Mouse (Mus musculus) ES-Bruce4 (cell line): ENCODE measurements around the gene Ywhag. TPM values are rescaled to one million over a fixed set of nuclear protein-coding genes. Genes with fewer than 3 reads are reported as not detected.

ENCODE experiments used
- H3K27ac ChIP-seq: 2 replicates; pipeline ENCODE4 v1.5.1; 2012; ENCODE audit warnings: low read length, inconsistent platforms; ENCODE audit not compliant: insufficient read depth
- H3K27me3 ChIP-seq: 2 replicates; pipeline ENCODE4 v1.6.1; 2012; ENCODE audit warnings: mild to moderate bottlenecking, low read length, inconsistent platforms; ENCODE audit not compliant: control insufficient read depth, poor library complexity, insufficient read depth, severe bottlenecking
- H3K36me3 ChIP-seq: 2 replicates; pipeline ENCODE4 v1.6.1; 2012; ENCODE audit warnings: inconsistent platforms, mild to moderate bottlenecking, low read length, moderate library complexity; ENCODE audit not compliant: control insufficient read depth, poor library complexity, insufficient read depth, severe bottlenecking
- H3K4me1 ChIP-seq: one replicate; pipeline ENCODE4 v1.8.1; 2011; ENCODE audit warnings: low read length; ENCODE audit not compliant: control insufficient read depth, insufficient read depth
- H3K4me3 ChIP-seq: 2 replicates; pipeline ENCODE4 v1.5.1; 2011; ENCODE audit warnings: low read depth, mild to moderate bottlenecking, low read length
- H3K9ac ChIP-seq: 2 replicates; pipeline ENCODE4 v1.6.1; 2012; ENCODE audit warnings: low read depth, mild to moderate bottlenecking, inconsistent platforms; ENCODE audit not compliant: poor library complexity, severe bottlenecking
- H3K9me3 ChIP-seq: replicated peaks from 2 replicates; pipeline ENCODE4 v1.6.1; 2012; ENCODE audit warnings: mild to moderate bottlenecking, low read length, inconsistent platforms; ENCODE audit not compliant: control insufficient read depth, poor library complexity, insufficient read depth, severe bottlenecking
- CTCF ChIP-seq: IDR thresholded peaks from one replicate; pipeline ENCODE4 v1.8.1; 2011; ENCODE audit warnings: low read depth, low read length
- EP300 ChIP-seq: IDR thresholded peaks from 2 replicates; pipeline ENCODE4 v1.6.1; 2011; ENCODE audit warnings: low read depth, low read length; ENCODE audit not compliant: insufficient read depth
- POLR2A ChIP-seq: IDR thresholded peaks from one replicate; pipeline ENCODE4 v1.8.1; 2011; ENCODE audit warnings: low read length; ENCODE audit not compliant: insufficient read depth
- polyA plus RNA-seq: library from polyadenylated mRNA; stranded (reverse); fragments of >200 nt; gene quantifications from 2 replicates; pipeline ENCODE4 v1.2.4, GENCODE M21; 2011; ENCODE audit warnings: low read depth; ENCODE audit not compliant: missing spikeins, insufficient read depth, insufficient read length

Ywhag gene
- polyA plus RNA-seq, 1 experiment, result 372 TPM

GRCm38 (mm10) chr5:135957207-135957974, 23.0 kb upstream of the Ywhag start:
- H3K9ac ChIP-seq, result peak overlapping the region; percentile 79
- peak overlapping the region; percentile 42 for H3K4me3 ChIP-seq
- peaks cover 2% of the 10 kb centered on the region for H3K4me1 ChIP-seq
- TF ChIP-seq EP300 (peak; percentile 82; the same call in 1 of the 2 replicates), POLR2A (peak; percentile 20), CTCF (no peak)
- H3K27me3 ChIP-seq, result no peaks in the 10 kb centered on the region
- H3K9me3 ChIP-seq, result no peaks in the 10 kb centered on the region
- no peaks in the 10 kb centered on the region for H3K36me3 ChIP-seq
- H3K27ac ChIP-seq, result peak overlapping the region; percentile 100

- H3K9ac ChIP-seq, result peak overlapping the region; percentile 79
- peak overlapping the region; percentile 100 for H3K27ac ChIP-seq
- TF ChIP-seq CTCF (no peak), POLR2A (no peak), EP300 (no peak)
These were observed 22.1 kb upstream of the Ywhag start for GRCm38 (mm10) chr5:135956300-135957206.

GRCm38 (mm10) chr5:135952830-135953229, 18.4 kb upstream of the Ywhag start:
- peaks cover 8% of the 10 kb centered on the region for H3K4me1 ChIP-seq
- H3K27me3 ChIP-seq, result no peaks in the 10 kb centered on the region
- H3K9me3 ChIP-seq, result no peaks in the 10 kb centered on the region
- no peak overlapping the region for H3K9ac ChIP-seq
- no peak for TF ChIP-seq EP300
- no peak for TF ChIP-seq CTCF
- H3K4me3 ChIP-seq, result no peak overlapping the region
- peak overlapping the region; percentile 67 for H3K27ac ChIP-seq
- no peaks in the 10 kb centered on the region for H3K36me3 ChIP-seq

More at GRCm38 (mm10) chr5:135956300-135957206, 22.1 kb upstream of the Ywhag start:
- H3K27me3 ChIP-seq, result no peaks in the 10 kb centered on the region
- H3K9me3 ChIP-seq, result no peaks in the 10 kb centered on the region
- peaks cover 5% of the 10 kb centered on the region for H3K4me1 ChIP-seq
- H3K4me3 ChIP-seq, result peak overlapping the region; percentile 22; the same call in 1 of the 2 replicates
- no peaks in the 10 kb centered on the region for H3K36me3 ChIP-seq

- no peaks in the 10 kb centered on the region for H3K9me3 ChIP-seq
- peak overlapping the region; percentile 99 for H3K27ac ChIP-seq
- H3K36me3 ChIP-seq, result no peaks in the 10 kb centered on the region
- H3K9ac ChIP-seq, result peak overlapping the region; percentile 34
- no peaks in the 10 kb centered on the region for H3K27me3 ChIP-seq
- peaks cover 8% of the 10 kb centered on the region for H3K4me1 ChIP-seq
- TF ChIP-seq EP300 (no peak), CTCF (no peak), POLR2A (no peak)
- H3K4me3 ChIP-seq, result 0 out of 2 replicates have a peak overlapping the region, but pooled peaks have one; percentile 8
These were observed 17.2 kb upstream of the Ywhag start for GRCm38 (mm10) chr5:135951660-135952059.

- Histone ChIP-seq H3K9me3 (no peaks in the 10 kb centered on the region), H3K27ac (peak overlapping the region; percentile 99), H3K36me3 (no peaks in the 10 kb centered on the region), H3K4me1 (peaks cover 6% of the 10 kb centered on the region), H3K4me3 (no peak overlapping the region), H3K27me3 (no peaks in the 10 kb centered on the region), H3K9ac (peak overlapping the region; percentile 34)
- TF ChIP-seq EP300 (peak; percentile 94), CTCF (no peak), POLR2A (peak; percentile 36)
These were observed 16.4 kb upstream of the Ywhag start for GRCm38 (mm10) chr5:135950710-135951412.
